Mouse (Mus musculus) lung, postnatal 0 days (tissue): ENCODE data around the gene Grik1.

Experiments used
- CTCF ChIP-seq: IDR thresholded peaks from 2 replicates; pipeline ENCODE4 v1.5.1; 2016; ENCODE audit warnings: antibody characterized with exemption, mild to moderate bottlenecking
- EP300 ChIP-seq: IDR thresholded peaks from 2 replicates; pipeline ENCODE4 v1.6.1; 2016; ENCODE audit warnings: antibody characterized with exemption, mild to moderate bottlenecking, control low read depth

DNA sequence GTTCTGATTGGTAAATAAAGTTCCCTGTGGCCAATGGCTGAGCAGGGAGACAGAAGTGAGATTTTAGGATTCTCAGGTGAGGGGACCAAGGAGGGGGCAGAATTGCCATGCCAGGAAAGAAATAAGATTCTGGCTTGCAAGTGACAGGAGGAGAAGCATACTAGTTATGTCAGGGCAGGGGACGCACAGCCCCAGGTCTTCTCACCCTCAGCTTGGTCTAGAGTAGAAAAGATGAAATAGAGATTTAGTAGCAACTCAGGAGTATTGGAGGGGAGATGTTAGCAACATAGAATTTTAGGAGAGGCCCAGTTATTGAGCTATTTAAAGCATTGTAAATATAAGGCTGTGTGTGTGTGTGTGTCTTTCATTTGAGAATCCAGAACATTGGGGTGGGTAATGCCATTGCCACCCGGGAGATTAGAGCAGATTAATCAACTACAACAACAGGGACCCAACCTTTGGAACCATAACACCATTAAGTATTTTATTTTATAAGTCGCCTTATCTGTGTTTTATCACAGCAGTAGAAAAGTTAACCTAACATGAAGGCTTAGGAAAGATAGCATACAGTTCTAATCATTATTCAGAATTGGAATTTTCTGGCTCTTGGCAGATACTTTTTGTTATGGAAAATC lies 436.5 kb downstream of the Grik1 start:
- TF ChIP-seq CTCF (no peak), EP300 (no peak)
